Mouse (Mus musculus) MEL-GATA-1-ER (cell line): Measurements from ENCODE around the gene Sumo1.

ENCODE experiments used
- DNase-seq: peaks from one replicate; pipeline ENCODE4 v3.0.0-alpha.2; 2012; ENCODE audit warnings: low read depth; ENCODE audit errors: extremely low read depth

Sumo1 gene

GRCm38 (mm10) chr1:59593622-59594035, 77.0 kb downstream of the Sumo1 start:
- DNase-seq: no peak

DNA sequence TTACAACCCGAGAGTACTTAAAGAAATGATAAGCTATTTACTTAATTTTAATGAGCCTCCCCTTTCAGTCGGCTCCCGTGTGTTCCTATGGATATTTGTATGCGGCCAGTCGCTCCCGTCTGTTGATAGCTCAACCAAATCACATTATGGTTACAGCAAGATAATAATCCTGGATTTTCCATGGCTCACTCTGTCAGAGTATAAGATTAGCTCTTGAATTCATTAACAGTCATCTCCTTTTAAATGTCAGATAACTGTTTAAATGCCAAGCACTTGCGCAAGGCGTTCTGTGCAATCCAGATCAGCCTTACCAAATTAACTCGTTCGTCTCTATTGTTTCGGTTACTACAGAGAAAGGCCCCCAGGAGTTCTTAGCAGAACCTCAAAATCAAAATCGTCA, 77.8 kb downstream of the Sumo1 start:
- DNase-seq: no peak

DNA sequence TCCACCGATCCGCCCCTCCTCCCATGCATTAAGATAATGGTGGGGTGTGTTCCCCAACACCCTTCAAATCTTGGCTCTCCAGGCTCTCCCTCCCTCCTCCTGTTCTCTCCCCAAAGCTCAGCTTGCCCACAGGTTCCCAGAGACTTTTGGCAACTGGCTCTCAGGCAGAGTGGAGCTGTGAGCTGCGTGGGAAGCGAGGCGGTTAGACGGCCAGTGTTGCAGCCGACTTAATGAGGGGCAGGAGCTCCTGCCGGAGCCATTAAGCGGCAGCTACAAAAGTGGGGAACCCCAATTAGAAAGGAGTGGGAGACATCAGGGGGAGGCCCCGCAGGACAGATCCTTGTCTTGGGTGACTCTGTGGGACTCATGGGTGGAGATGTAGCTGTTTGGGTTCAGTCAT, 78.3 kb downstream of the Sumo1 start:
- no peak for DNase-seq

- DNase-seq: no peak
Observed at GRCm38 (mm10) chr1:59589271-59589670, 81.4 kb downstream of the Sumo1 start.

DNA sequence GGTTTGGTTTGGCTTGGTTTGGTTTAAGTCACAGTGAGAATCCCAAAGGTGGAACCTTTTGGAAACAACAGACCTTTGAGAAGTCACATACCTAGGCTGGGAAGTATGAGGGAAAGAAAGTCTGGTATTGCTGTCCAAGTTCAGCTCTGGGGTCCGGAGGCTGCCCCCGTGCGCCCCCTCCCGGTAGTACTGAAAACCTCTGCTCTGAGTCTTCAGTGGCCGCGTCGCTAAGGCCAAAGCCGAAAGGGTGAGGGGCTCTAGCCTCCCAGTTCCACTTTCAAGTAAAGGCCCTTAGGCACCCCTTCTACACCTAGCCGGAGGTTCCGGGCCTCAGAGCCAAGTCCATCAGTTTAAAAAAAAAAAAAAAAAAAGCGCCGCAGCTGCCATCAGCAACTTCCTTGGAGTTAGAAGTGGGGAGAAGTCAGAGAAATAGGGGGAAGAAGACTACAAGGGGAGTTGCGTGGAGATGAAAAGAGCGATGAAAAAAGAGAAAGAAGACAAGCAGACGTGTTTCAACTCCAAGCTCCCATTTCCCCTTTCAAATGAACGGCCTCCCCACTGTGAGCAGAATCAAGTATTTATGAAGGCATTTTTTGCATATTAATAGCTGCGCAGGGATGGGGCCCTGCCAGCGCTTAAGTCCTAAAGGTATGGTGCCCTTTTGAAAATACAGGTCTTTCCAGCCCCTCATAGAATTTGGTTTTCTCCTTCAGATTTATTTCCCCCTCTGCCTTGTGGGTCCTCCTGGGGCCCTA, 85.8 kb downstream of the Sumo1 start:
- peak; percentile 33 for DNase-seq

DNA sequence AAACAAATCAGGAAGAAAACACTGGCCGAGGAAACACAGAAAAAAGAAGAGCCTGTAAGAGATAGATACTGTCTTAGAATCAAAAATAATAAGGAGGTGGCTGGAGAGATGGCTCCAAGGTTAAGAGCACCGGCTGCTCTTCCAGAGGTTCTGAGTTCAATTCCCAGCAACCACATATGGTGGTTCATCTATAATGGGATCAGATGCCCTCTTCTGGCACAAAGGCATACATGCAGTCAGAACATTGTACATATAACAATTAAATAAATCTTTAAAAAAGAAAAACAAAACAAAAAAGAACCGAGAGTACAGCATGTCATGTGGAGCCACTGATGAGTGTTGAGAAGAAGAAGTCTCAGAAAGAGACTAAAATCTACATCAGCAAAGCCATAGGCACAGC, 89.8 kb downstream of the Sumo1 start:
- DNase-seq: no peak

- DNase-seq: no peak
Observed at GRCm38 (mm10) chr1:59580131-59580751, 90.4 kb downstream of the Sumo1 start.

DNA sequence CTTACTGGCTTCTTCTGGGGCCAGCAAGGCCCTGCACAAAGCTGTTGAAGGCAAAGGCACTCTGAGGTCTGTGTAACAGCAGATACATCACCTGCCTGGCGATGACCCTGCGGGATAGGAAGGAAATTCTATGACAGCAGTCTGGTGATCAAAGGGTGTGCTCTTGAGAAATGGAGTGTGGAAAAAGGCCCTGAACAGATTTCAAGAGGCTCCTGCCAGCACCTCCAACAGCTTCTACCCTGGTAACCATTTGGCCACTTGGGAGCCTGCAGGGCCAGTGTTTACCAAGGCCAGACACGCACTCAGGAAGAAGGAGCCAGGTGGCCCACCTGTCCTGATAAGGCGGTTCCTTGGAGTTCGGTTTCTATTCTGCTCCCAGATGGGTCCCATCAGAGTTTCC, 91.3 kb downstream of the Sumo1 start:
- DNase-seq: no peak

GRCm38 (mm10) chr1:59578770-59579169, 91.9 kb downstream of the Sumo1 start:
- no peak for DNase-seq

DNA sequence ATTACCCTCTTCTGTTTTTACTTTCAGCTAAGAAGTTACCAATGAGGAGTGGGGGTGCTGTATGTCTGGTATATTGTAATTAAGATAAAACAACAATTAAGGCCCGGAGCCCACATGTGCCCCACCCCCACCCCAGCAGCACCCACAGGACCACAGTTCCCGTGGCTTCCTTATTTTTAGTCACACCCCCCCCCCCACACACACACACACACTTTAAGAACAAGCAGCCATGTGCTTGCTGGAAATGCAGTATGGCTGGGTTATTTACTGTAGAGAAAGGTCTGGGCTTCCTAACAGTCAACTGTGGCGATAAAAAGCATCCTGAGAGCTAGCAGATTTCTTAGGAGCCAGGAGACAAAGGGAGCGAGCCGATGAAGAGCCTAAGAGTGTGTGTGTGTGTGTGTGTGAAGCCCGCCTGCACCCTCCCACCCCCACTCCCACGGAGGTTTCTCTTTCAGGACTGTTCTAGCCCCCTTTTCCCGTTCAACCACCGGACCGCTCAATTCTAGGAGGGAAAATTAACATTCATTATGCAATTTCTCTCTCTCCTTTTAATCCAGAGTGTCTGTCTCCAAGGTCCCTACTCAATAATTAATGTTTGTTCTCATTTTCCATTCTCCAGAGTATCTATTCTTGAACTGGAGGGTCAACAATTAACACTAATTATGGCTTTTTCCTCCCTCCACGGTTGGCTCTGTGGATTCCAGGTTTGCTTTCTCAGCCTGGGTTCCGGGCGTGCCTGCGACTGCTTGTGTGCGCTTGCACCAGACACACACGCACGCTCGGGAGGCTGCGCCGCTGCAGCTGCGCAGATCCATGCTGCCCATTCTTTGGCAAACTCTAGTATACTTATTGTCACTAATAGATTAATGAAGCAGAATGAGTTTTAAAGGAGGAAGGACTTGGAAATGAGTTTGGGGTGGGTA, 96.1 kb downstream of the Sumo1 start:
- DNase-seq: no peak

- DNase-seq: no peak
Observed at GRCm38 (mm10) chr1:59573843-59574242, 96.8 kb downstream of the Sumo1 start.

GRCm38 (mm10) chr1:59571502-59571901, 99.1 kb downstream of the Sumo1 start:
- no peak for DNase-seq

GRCm38 (mm10) chr1:59570767-59571166, 99.9 kb downstream of the Sumo1 start:
- DNase-seq: no peak

DNA sequence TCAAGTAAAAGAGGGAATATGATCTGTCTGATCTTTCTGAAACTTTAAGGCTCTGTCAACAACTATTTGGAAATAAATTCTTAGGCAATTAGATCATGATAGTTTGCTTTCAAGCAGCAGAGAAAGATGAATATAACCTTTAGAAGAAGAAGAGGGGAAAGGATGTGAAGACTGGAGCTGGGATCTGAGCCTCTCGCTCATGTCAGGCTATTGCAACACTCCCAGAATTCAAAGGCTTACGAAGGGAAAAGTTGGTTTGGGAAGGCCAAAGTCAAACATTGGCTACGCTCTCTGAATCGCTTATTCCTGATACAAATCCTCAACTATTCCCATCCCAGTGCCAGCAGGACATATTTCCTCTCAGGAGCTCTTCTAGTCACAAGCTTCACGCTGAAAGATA, 101.3 kb downstream of the Sumo1 start:
- no peak for DNase-seq

- no peak for DNase-seq
Observed at GRCm38 (mm10) chr1:59568283-59568682, 102.4 kb downstream of the Sumo1 start.

DNA sequence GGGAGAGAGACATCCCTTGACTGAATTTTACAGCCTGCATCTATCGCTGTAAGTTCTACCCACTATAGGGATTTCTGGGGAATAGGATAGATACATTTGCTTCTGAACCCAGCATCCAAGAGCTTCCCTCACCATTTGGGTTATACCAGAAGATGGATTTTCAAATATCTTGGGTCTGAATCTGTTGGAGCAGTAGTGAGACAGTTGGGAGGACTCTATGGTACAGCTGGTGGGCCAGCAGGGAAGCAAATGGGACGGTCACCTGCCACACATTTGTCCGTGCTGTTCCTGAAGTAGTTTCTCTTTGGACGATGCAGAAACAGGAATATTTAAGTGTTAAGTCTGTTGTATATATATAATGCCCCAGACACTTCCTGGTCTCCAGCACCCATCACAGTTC, 103.1 kb downstream of the Sumo1 start:
- no peak for DNase-seq

- no peak for DNase-seq
Observed at GRCm38 (mm10) chr1:59566926-59567325, 103.7 kb downstream of the Sumo1 start.

DNA sequence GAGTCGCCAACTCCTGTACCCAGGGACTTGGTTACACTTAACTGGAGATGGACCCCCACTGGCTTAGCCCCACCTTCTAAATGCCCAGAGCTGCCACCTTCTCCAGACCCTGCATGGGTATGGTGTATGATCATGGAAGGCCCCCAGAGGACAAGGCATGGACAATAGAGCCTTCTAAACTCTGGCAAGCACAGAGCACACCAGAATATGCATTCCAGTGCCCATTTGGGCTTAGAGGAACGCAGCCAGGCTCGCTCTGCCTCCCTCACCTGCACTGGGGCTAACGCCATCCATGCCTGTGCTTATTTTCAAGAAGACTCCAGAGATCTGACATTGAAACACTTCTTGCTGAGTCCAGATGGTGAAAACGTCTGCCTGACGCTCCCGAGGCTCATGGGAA, 104.4 kb downstream of the Sumo1 start:
- no peak for DNase-seq

DNA sequence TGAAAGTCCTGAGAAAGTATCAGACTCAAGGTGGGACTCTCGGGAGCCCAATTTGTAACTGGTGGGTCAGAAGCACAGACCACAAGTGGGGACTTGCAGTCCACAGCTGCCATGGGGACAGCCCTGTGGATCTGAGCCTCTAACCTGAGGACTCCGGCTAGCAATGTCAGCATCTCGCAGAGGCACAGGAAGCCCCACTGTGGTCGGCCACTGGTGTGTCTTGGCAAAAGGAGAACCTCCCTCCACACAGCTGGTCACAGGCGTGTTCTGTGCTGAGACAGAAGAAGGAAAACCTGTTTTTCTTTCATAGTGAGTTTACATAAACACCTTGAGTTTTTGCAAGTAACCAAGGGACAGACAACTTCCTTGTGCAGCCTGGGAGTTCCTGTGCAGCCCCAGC, 104.8 kb downstream of the Sumo1 start:
- DNase-seq: no peak

DNA sequence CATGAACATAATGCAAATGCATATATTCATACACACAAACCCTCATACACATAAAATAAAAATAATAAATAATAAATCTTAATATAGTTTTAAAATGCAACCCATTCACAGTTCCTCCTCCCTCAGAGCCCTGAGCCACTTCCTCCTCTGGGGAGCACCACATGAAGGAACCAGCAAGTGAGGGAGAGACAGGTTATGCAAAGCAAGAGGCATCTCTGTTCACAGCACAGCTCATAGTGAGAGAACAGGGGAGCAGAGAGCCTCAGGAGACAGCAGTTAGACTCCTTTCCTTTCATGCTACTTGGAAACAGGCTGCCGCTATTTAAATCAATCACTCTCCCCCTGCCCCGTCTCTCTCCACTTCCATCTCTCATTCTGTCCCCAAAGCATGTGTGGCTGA, 107.1 kb downstream of the Sumo1 start:
- DNase-seq: no peak

GRCm38 (mm10) chr1:59553708-59554107, 116.9 kb downstream of the Sumo1 start:
- no peak for DNase-seq

DNA sequence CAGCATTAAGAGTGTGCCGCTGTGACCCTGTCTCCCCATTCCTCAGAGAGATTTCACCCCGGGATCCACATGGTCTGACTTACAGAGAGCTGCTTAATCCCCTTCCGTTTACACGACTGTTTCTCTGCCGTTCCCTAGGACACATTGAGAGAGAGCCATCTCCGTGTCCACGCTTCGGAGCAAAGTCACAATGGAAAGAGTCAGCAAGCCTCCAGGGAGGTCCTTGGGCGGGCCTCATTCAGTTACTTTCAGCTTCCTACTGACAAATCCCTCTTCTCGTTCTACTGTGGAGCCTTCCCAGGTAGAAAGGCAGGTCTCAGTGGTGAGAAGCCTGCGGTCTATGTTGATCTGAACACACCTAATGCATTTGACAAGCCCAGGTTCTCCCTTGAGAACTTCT, 119.6 kb downstream of the Sumo1 start:
- no peak for DNase-seq
